Mouse (Mus musculus) small intestine, adult 2 months (tissue): ENCODE data around the gene Rab10.

Source experiments
- CTCF ChIP-seq: fragments of 200-500 bp; IDR thresholded peaks from 2 replicates; pipeline ENCODE4 v1.5.1; 2012; ENCODE audit warnings: low read depth, mild to moderate bottlenecking, control low read depth, inconsistent platforms, low read length, moderate library complexity, mixed read lengths; ENCODE audit not compliant: insufficient replicate concordance, insufficient read length; ENCODE audit errors: extremely low read depth
- POLR2A ChIP-seq: fragments of 200-500 bp; IDR thresholded peaks from 2 replicates; pipeline ENCODE4 v1.6.1; 2012; ENCODE audit warnings: low read depth, mild to moderate bottlenecking, control low read depth, inconsistent platforms, low read length, moderate library complexity

GRCm38 (mm10) chr12:3234061-3234460 lies 75.7 kb downstream of the Rab10 start:
- TF ChIP-seq CTCF, result no peak
- TF ChIP-seq POLR2A, result no peak
